Mouse (Mus musculus): ENCODE measurements at regions not wholly inside any gene's neighbourhood (a gene's known extent, or its start where the extent isn't known, plus 50 kb on each side); places are given as distances from the start of the nearest gene placed in this dataset.

- no peak for DNase-seq (ENCODE audit: low spot score)
- no peaks in the 10 kb centered on the region for H3K27me3 ChIP-seq (replicated peaks; ENCODE audit: control insufficient read depth, insufficient read depth, low read length)
- ATAC-seq (replicated peaks; ENCODE audit: low FRiP score): no peak
- no peak overlapping the region for H3K9ac ChIP-seq (ENCODE audit: low read depth, low read length)
- no peak overlapping the region for H3K4me2 ChIP-seq
- no peaks in the 10 kb centered on the region for H3K4me1 ChIP-seq (replicated peaks; ENCODE audit: control insufficient read depth, insufficient read depth, low read length)
- H3K4me3 ChIP-seq (ENCODE audit: low read depth, low read length): no peak overlapping the region
- no peaks in the 10 kb centered on the region for H3K9me3 ChIP-seq (ENCODE audit: control insufficient read depth, low read length)
- no peaks in the 10 kb centered on the region for H3K36me3 ChIP-seq (ENCODE audit: control insufficient read depth, insufficient read depth, low read length)
- WGBS: 41% methylated on average over 1 of the region's 1 CpGs
- H3K27ac ChIP-seq (ENCODE audit: low read depth, low read length): no peak overlapping the region
Measured at GRCm38 (mm10) chr15:69551012-69551411, 3050.3 kb upstream of the Lrrc6 start.

- no peak overlapping the region for H3K27ac ChIP-seq (ENCODE audit: low read depth, low read length)
- H3K36me3 ChIP-seq (ENCODE audit: control insufficient read depth, insufficient read depth, low read length): no peaks in the 10 kb centered on the region
- no peak overlapping the region for H3K4me2 ChIP-seq
- 76% methylated on average over 6 of the region's 6 CpGs for whole genome bisulfite sequencing
- no peak overlapping the region for H3K4me3 ChIP-seq (ENCODE audit: low read depth, low read length)
- no peak for ATAC-seq (replicated peaks; ENCODE audit: low FRiP score)
- DNase-seq (ENCODE audit: low spot score): no peak
- H3K9me3 ChIP-seq (ENCODE audit: control insufficient read depth, low read length): no peaks in the 10 kb centered on the region
- no peak overlapping the region for H3K9ac ChIP-seq (ENCODE audit: low read depth, low read length)
- H3K4me1 ChIP-seq (replicated peaks; ENCODE audit: control insufficient read depth, insufficient read depth, low read length): no peaks in the 10 kb centered on the region
- H3K27me3 ChIP-seq (replicated peaks; ENCODE audit: control insufficient read depth, insufficient read depth, low read length): no peaks in the 10 kb centered on the region
Measured at GRCm38 (mm10) chr15:69526441-69527094, 3025.9 kb upstream of the Lrrc6 start.

GRCm38 (mm10) chr15:69484421-69485074 lies 2983.8 kb upstream of the Lrrc6 start:
- ATAC-seq (replicated peaks; ENCODE audit: low FRiP score) (no peak), DNase-seq (ENCODE audit: low spot score) (no peak)
- Histone ChIP-seq H3K4me2 (no peak overlapping the region), H3K4me1 (replicated peaks; ENCODE audit: control insufficient read depth, insufficient read depth, low read length) (no peaks in the 10 kb centered on the region), H3K27me3 (replicated peaks; ENCODE audit: control insufficient read depth, insufficient read depth, low read length) (no peaks in the 10 kb centered on the region), H3K36me3 (ENCODE audit: control insufficient read depth, insufficient read depth, low read length) (no peaks in the 10 kb centered on the region), H3K9ac (ENCODE audit: low read depth, low read length) (no peak overlapping the region), H3K27ac (ENCODE audit: low read depth, low read length) (no peak overlapping the region), H3K4me3 (ENCODE audit: low read depth, low read length) (no peak overlapping the region), H3K9me3 (ENCODE audit: control insufficient read depth, low read length) (no peaks in the 10 kb centered on the region)
- WGBS: 74% methylated on average over 5 of the region's 5 CpGs

GRCm38 (mm10) chr15:69483096-69483495 lies 2982.4 kb upstream of the Lrrc6 start:
- Histone ChIP-seq H3K4me2 (no peak overlapping the region), H3K9ac (ENCODE audit: low read depth, low read length) (no peak overlapping the region), H3K9me3 (ENCODE audit: control insufficient read depth, low read length) (no peaks in the 10 kb centered on the region), H3K27me3 (replicated peaks; ENCODE audit: control insufficient read depth, insufficient read depth, low read length) (no peaks in the 10 kb centered on the region), H3K4me3 (ENCODE audit: low read depth, low read length) (no peak overlapping the region), H3K27ac (ENCODE audit: low read depth, low read length) (no peak overlapping the region), H3K36me3 (ENCODE audit: control insufficient read depth, insufficient read depth, low read length) (no peaks in the 10 kb centered on the region), H3K4me1 (replicated peaks; ENCODE audit: control insufficient read depth, insufficient read depth, low read length) (no peaks in the 10 kb centered on the region)
- 44% methylated on average over 2 of the region's 2 CpGs for WGBS
- DNase-seq (ENCODE audit: low spot score) (no peak), ATAC-seq (replicated peaks; ENCODE audit: low FRiP score) (no peak)

- 76% methylated on average over 3 of the region's 3 CpGs for WGBS
Measured at GRCm38 (mm10) chr15:69481087-69481486, 2980.4 kb upstream of the Lrrc6 start.

GRCm38 (mm10) chr15:69477050-69477449 lies 2976.3 kb upstream of the Lrrc6 start:
- Histone ChIP-seq H3K27ac (ENCODE audit: low read depth, low read length) (no peak overlapping the region), H3K4me1 (replicated peaks; ENCODE audit: control insufficient read depth, insufficient read depth, low read length) (no peaks in the 10 kb centered on the region), H3K27me3 (replicated peaks; ENCODE audit: control insufficient read depth, insufficient read depth, low read length) (no peaks in the 10 kb centered on the region), H3K4me2 (no peak overlapping the region), H3K9me3 (ENCODE audit: control insufficient read depth, low read length) (no peaks in the 10 kb centered on the region), H3K36me3 (ENCODE audit: control insufficient read depth, insufficient read depth, low read length) (no peaks in the 10 kb centered on the region), H3K9ac (ENCODE audit: low read depth, low read length) (no peak overlapping the region), H3K4me3 (ENCODE audit: low read depth, low read length) (no peak overlapping the region)
- DNase-seq (ENCODE audit: low spot score): no peak
- WGBS: 77% methylated on average over 3 of the region's 3 CpGs
- ATAC-seq (replicated peaks; ENCODE audit: low FRiP score): no peak

More at GRCm38 (mm10) chr15:69481087-69481486, 2980.4 kb upstream of the Lrrc6 start:
- H3K27ac ChIP-seq (ENCODE audit: low read depth, low read length): no peak overlapping the region
- no peaks in the 10 kb centered on the region for H3K36me3 ChIP-seq (ENCODE audit: control insufficient read depth, insufficient read depth, low read length)
- H3K27me3 ChIP-seq (replicated peaks; ENCODE audit: control insufficient read depth, insufficient read depth, low read length): no peaks in the 10 kb centered on the region
- DNase-seq (ENCODE audit: low spot score): no peak
- H3K9me3 ChIP-seq (ENCODE audit: control insufficient read depth, low read length): no peaks in the 10 kb centered on the region
- H3K4me2 ChIP-seq: no peak overlapping the region
- ATAC-seq (replicated peaks; ENCODE audit: low FRiP score): no peak
- H3K4me3 ChIP-seq (ENCODE audit: low read depth, low read length): no peak overlapping the region
- H3K4me1 ChIP-seq (replicated peaks; ENCODE audit: control insufficient read depth, insufficient read depth, low read length): no peaks in the 10 kb centered on the region
- H3K9ac ChIP-seq (ENCODE audit: low read depth, low read length): no peak overlapping the region

- Histone ChIP-seq H3K9ac (ENCODE audit: low read depth, low read length) (no peak overlapping the region), H3K27ac (ENCODE audit: low read depth, low read length) (no peak overlapping the region), H3K27me3 (replicated peaks; ENCODE audit: control insufficient read depth, insufficient read depth, low read length) (no peaks in the 10 kb centered on the region), H3K4me1 (replicated peaks; ENCODE audit: control insufficient read depth, insufficient read depth, low read length) (no peaks in the 10 kb centered on the region), H3K4me2 (no peak overlapping the region), H3K9me3 (ENCODE audit: control insufficient read depth, low read length) (no peaks in the 10 kb centered on the region), H3K4me3 (ENCODE audit: low read depth, low read length) (no peak overlapping the region), H3K36me3 (ENCODE audit: control insufficient read depth, insufficient read depth, low read length) (no peaks in the 10 kb centered on the region)
- 63% methylated on average over 1 of the region's 1 CpGs for WGBS
- ATAC-seq (replicated peaks; ENCODE audit: low FRiP score): no peak
- no peak for DNase-seq (ENCODE audit: low spot score)
Measured at GRCm38 (mm10) chr15:69469566-69469965, 2968.9 kb upstream of the Lrrc6 start.

GRCm38 (mm10) chr15:69460581-69461194 lies 2960.0 kb upstream of the Lrrc6 start:
- no peak for DNase-seq (ENCODE audit: low spot score)
- Histone ChIP-seq H3K9me3 (ENCODE audit: control insufficient read depth, low read length) (no peaks in the 10 kb centered on the region), H3K4me2 (no peak overlapping the region), H3K27me3 (replicated peaks; ENCODE audit: control insufficient read depth, insufficient read depth, low read length) (no peaks in the 10 kb centered on the region), H3K4me3 (ENCODE audit: low read depth, low read length) (no peak overlapping the region), H3K9ac (ENCODE audit: low read depth, low read length) (no peak overlapping the region), H3K4me1 (replicated peaks; ENCODE audit: control insufficient read depth, insufficient read depth, low read length) (no peaks in the 10 kb centered on the region), H3K36me3 (ENCODE audit: control insufficient read depth, insufficient read depth, low read length) (no peaks in the 10 kb centered on the region), H3K27ac (ENCODE audit: low read depth, low read length) (no peak overlapping the region)
- no peak for ATAC-seq (replicated peaks; ENCODE audit: low FRiP score)
- 81% methylated on average over 2 of the region's 2 CpGs for WGBS

- WGBS: 70% methylated on average over 4 of the region's 4 CpGs
- Histone ChIP-seq H3K27me3 (replicated peaks; ENCODE audit: control insufficient read depth, insufficient read depth, low read length) (no peaks in the 10 kb centered on the region), H3K27ac (ENCODE audit: low read depth, low read length) (no peak overlapping the region), H3K4me3 (ENCODE audit: low read depth, low read length) (no peak overlapping the region), H3K9me3 (ENCODE audit: control insufficient read depth, low read length) (no peaks in the 10 kb centered on the region), H3K4me1 (replicated peaks; ENCODE audit: control insufficient read depth, insufficient read depth, low read length) (no peaks in the 10 kb centered on the region), H3K9ac (ENCODE audit: low read depth, low read length) (no peak overlapping the region), H3K36me3 (ENCODE audit: control insufficient read depth, insufficient read depth, low read length) (no peaks in the 10 kb centered on the region), H3K4me2 (no peak overlapping the region)
- no peak for DNase-seq (ENCODE audit: low spot score)
- no peak for ATAC-seq (replicated peaks; ENCODE audit: low FRiP score)
Measured at GRCm38 (mm10) chr15:69457473-69457872, 2956.8 kb upstream of the Lrrc6 start.
